Mouse (Mus musculus) left cerebral cortex, postnatal 25 days (tissue): ENCODE data around the gene Sf3b5. TPM values are rescaled to one million over a fixed set of nuclear protein-coding genes. Genes with fewer than 3 reads are reported as not detected.

Experiments used
- total RNA-seq, 2 experiments: library from RNA; stranded (reverse); gene quantifications; 2 replicates each; pipeline ENCODE4 v1.2.3; 2021

Gene Sf3b5
- total RNA-seq, 2 experiments from 2014 or later: 7.0 to 7.9 TPM

Other genes starting within 250 kb of the Sf3b5 start
- gene Utrn, start 136.0 kb upstream of the Sf3b5 start, total RNA-seq: 10 to 100 TPM; 53.8 to 58.0 TPM
- gene Stx11, start 41.0 kb upstream of the Sf3b5 start, total RNA-seq: under 1 TPM; 0.11 to 0.34 TPM
- 10 to 100 TPM; 14.8 to 20.3 TPM for gene Plagl1, start 55.2 kb downstream of the Sf3b5 start, total RNA-seq
- gene Zc2hc1b, start 172.7 kb downstream of the Sf3b5 start, total RNA-seq: not detected
- gene Ltv1, start 187.8 kb downstream of the Sf3b5 start, total RNA-seq: 10 to 100 TPM; 18.5 to 23.1 TPM